Mouse (Mus musculus) lung, adult 2 months (tissue): ENCODE results near the gene Tenm4.

ENCODE experiments used
- CTCF ChIP-seq: fragments of 200-500 bp; IDR thresholded peaks from 2 replicates; pipeline ENCODE4 v1.5.1; 2011; ENCODE audit warnings: mild to moderate bottlenecking, low read length, control low read depth; ENCODE audit not compliant: insufficient read depth
- POLR2A ChIP-seq: fragments of 200-500 bp; IDR thresholded peaks from 2 replicates; pipeline ENCODE4 v1.6.1; 2011; ENCODE audit warnings: low read depth, mild to moderate bottlenecking, control low read depth, low read length, borderline replicate concordance; ENCODE audit errors: extremely low read depth

GRCm38 (mm10) chr7:96785808-96786207 is 614.8 kb downstream of the Tenm4 start:
- no peak for TF ChIP-seq CTCF
- TF ChIP-seq POLR2A = no peak
